Mouse (Mus musculus) liver, adult (tissue): ENCODE measurements around the gene Ccr7.

ENCODE experiments used
- GATA4 ChIP-seq: IDR thresholded peaks from 2 replicates; pipeline ENCODE4 v1.6.1; 2014; ENCODE audit warnings: mild to moderate bottlenecking, low read length; ENCODE audit not compliant: insufficient replicate concordance

Gene Ccr7

DNA sequence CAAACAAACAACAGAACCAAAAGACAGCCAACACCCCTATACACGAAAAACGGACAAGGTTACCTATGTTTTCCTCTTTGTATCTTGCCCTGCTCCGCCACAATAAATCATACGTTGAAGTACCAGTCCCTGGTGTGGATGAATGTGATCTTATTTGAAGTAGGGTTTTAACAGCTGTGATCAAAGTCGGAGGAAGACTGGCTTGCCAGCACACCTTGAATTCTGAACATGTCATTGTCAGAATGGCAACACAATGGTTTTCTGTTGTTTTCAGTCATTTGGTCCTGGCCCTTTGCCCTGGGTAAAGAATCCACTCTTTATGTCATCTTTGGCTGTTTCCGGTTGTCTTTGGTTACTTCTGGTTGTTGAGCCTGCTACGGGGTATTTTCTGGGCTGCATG, 35.9 kb downstream of the Ccr7 start:
- no peak for TF ChIP-seq GATA4

DNA sequence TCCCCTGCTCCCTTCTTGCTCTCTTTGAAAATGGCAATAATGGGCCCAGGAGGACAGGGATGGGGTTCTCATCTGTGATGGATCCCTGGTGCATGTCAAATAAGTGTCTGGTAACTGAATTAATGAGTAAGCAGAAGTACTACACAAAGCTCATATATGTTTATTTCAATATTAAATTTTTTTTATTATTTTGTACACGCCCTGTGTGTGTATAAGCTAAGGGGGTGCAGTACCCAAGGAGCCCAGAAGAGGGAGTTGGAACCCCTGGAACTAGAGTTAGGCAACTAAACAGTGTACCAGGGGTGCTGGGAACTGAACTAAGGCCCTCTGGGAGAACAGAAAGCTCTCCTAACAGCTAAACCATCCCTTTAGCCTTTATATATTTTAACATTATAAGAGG, 36.5 kb downstream of the Ccr7 start:
- no peak for TF ChIP-seq GATA4

DNA sequence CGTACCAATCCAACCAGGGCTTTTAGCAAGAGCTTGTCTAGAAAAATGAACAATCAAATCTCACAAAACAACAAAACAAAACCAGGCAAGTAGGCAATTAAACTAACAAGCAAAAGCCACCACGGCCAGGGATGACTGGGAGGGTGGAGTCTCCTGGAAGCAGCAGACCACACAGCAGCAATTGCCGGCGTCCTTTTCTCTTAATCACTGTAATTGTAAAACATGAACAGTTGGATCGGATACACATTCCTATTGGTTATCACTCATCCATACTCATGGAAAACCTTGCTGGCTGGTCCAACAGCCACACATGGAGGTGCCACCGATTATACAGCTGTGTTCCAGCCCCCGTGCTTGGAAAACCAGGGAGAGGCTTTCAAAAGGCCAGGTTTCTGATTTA, 37.0 kb downstream of the Ccr7 start:
- TF ChIP-seq GATA4 = no peak

DNA sequence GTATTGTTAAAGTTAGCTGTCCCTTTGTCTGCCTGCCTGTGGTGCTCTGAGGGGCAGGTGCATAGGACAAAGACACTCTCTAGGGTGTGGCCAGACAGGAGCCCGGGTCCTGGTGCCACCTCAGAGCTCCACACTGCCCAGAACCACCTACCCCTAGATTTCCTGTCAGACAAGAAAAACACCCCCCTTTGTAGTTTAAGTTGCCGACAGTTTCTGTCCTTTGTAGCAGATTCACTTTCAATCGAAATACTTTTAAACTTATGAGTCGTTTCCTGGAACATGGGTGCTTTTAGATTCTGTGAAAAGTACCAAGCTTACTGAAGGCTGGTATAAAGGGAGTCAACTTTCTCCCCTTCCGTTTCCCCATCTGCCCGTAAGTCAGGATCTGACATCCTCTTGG, 38.9 kb downstream of the Ccr7 start:
- TF ChIP-seq GATA4 = no peak

DNA sequence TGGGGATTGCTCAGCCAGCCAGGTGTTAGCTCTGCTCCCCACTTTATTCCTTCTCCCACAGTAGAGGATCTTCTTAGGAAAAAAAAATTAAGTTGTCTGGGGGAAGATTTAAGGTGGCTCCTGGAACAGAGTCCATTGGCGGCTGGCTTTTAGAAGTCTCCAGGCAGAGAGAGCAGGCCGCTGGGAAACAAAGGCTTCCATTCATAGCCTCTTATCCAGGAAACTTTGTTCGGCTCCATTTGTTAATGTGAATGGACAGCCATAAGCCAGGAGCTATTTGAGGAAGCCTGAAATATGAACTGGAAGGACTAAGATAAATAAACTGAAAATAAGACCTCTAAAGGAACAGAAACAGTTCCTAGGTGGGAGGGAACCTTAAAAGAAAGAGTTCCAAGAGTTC, 41.8 kb downstream of the Ccr7 start:
- no peak for TF ChIP-seq GATA4

DNA sequence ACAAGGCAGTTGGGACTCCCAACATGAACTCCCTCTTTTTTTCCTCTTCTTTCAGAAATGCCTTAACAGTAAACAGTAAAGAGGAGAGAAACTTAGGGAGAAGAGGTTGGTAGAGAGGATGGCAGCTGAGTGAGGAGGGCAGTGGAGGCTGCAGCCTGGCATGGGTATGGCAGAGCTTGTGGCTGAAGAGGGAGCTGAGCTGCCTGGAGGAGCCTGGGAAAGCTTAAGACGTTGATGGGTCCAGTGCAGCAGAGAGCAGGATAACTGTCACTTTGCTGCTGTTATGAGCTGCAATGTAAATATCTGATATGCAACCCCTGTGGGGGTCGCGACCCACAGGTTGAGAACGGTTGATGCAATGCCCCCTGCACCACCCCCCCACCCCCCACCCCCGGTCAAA, 42.2 kb downstream of the Ccr7 start:
- no peak for TF ChIP-seq GATA4

DNA sequence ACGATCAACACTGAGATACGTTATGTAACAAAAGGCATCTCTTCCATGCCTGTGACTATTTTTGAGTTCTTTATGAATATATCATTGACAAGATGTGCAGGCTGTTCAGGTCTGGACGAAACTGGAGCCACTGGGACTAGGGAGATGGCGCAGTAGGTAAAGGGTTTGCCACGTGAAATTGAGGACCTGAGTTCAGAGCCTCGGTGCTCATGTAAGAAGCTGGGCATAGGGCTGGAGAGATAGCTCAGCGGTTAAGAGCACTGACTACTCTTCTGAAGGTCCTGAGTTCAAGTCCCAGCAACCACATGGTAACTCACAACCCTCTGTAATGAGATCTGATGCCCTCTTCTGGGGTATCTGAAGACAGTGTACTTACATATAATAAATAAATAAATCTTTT, 43.2 kb downstream of the Ccr7 start:
- no peak for TF ChIP-seq GATA4

DNA sequence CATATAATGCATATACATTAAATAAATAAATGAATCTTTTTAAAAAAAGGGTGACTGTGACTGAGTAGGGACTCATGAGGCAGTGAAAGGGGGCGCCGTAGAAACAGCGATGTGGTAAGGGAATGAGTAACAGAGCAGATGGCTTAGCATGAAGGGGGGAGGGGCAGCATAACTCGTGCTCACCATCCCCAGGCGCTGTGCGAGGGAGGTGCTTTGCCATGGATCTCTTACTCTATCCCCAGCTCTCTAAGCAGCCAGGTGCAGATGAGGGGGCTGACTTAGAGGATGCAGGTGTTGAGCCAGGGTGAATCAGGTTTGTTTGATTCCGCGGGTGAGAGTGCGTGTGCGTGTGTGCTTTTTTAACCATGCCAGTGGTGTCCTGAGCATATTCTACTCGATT, 43.7 kb downstream of the Ccr7 start:
- TF ChIP-seq GATA4 = no peak

DNA sequence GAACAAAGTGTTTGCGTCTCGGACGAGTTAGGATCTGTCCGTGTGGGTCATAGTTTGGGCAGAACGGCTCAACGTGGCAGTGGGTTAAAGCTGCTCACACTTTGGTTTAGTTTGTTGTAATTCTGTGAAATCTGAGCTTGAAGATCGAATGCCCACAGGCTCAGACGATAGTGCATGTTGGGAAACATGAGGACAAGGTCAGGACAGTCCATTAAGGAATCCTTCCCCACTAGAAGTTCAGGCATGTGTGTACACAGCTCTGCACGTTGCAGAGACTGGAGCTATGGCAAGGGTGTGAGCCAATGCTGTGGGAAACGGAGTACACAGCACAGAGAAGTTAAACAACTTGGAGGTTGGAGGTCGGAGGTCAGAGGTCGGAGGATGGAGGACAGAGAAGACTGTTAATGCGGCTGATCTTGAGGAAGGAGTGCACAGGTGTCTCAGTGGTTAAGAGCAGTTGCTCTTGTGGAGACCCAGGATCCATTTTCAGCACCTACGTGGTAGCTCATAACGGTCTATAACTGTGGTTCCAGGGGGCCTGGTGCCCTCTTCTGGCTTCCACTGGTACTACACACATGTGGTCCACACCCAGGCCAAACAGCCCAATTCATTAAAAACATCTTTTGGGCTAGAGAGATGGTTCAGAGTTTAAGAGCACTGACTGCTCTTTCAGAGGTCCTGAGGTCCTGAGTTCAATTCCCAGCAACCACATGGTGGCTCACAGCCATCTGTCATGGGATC, 44.3 kb downstream of the Ccr7 start:
- no peak for TF ChIP-seq GATA4

DNA sequence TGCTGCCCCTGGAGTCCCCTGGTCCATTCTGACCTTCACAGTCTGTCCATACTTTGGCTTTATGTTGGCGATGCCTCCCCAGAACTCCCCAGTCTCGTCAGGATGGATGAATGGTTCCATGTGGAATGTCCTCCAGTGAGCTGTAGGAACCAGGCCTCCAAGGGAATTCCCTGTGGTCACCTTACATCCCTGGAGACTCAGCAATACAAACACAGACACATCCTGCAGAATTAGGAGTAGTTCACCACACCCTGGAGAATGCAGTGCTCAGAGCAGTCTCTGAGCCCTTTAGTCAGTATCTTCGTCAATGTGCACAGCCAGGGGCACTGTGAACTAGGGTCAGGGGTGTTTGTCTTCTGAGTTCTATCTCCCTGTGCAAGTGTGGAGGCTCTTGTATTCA, 46.6 kb downstream of the Ccr7 start:
- no peak for TF ChIP-seq GATA4

DNA sequence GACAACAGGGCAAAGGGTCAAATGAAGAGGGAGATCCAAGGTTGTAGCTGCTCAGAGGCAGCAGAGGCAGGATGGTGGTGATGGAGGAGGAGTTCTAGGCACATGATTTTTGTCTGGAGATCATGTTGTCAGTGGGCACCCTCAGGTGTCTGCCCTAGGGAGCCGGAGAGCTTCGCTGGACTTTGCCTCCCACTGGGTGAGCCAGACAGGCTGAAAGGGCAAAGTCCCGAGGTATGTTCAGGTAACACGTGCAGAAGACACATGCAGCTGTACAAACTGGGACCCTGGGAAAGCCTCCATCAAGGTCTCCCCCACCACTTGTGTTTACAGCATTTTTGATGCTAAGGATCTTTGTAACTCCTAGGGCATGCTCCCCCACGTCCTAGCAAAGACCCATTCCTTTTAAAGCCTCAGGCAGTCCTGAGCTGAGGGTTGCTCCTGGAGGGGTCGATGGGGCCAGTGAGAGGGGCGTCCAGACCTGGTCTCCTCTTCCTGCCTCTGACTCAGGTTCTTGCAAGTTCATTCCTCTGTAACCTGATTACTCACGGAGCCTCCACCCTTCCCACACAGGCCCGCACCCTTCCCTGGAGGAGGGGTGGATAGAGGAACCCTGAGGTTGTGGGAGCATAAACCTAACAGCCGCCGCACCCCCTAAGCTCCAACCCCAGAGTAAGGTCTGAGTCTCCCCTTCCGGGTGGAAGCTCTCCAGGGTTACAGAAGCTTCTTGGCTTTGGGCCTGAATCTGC, 48.7 kb downstream of the Ccr7 start:
- no peak for TF ChIP-seq GATA4

DNA sequence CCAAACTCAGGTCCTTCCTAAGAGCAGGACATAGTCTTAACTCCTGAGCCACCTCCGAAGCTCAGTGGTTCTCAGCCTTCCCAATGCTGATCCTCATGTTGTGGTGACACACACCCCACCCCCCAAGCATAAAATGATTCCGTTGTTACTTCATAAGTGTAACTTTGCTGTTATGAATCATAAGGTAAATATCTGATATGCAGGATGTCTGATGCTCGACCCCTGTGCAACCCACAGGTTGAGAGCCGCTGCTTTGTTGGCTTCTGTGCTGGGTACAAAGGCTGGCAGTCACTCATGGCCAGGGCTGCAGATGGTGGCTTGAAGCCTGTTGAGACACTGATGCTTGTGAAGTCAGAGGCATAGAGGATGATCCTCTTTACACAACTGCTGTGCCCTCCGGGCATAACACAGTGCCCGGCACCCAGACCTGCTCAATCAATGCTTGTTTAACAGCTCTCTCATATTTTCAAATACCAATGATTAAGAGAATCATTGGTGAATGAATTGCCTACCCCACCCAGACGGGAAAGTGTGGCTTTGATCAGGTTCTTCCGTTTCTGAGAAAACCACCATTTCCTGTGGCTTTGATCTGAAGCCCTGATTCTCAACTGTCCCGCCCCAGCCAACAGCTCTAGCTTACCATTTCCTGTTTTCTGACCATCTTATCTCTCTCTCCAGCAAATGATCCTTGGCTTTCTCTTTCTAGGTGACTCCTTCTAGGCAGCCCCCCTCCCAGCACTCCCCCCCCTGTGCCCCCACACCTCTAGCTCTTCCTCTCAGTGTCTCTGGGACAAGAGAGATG, 50.1 kb downstream of the Ccr7 start:
- no peak for TF ChIP-seq GATA4

DNA sequence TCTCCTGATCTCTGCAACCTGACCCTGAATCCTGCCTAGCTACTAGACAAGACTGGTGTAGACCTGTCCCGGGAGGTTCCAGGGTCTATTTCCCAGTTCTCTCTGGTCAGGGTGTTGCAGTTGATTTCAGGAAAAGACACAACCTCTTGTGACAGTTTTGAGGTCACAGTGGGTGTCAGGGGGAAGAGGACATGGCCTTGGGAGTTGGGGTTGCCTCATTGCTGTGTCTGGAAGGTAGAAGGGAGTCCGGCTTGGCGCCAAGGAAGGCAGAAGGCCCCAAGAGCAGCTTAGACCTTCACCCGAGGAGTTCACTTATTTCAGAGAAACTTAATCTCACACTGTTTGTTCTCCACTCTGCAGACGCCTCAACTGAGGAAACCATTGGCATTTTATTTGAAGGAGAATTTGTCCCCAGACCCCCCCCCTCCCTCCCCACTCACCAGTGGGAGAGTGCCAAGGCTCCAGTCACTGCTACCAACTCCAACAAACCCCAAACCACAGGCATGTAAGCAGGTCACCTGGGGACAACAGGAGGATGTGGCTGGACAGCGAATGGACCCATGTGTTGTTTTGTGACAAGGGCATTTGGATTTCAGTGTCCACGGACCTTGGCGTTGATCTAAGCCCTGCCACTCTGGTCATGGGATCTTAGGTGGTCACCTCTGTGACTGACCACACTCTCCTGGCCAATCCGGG, 52.2 kb downstream of the Ccr7 start:
- no peak for TF ChIP-seq GATA4

DNA sequence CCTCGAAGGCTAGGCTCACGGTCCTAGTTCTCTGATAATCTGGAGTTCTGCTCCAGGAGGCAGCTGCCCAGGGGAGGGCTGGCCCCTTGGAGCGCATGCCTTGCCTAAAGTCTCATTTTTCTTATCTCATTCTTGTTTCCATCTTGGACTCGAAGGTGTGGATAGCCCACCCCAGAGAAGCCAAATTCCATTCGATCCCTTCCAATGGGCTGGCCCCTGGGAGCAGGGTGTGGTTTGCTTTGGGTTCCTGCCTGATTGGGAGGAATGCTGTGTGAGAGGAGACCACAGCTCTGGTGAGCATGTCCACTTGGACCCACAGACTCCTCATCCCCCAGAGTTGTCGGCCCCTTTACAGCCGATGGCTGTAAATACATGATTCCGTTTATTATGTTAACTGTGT, 53.2 kb downstream of the Ccr7 start:
- TF ChIP-seq GATA4 = no peak

DNA sequence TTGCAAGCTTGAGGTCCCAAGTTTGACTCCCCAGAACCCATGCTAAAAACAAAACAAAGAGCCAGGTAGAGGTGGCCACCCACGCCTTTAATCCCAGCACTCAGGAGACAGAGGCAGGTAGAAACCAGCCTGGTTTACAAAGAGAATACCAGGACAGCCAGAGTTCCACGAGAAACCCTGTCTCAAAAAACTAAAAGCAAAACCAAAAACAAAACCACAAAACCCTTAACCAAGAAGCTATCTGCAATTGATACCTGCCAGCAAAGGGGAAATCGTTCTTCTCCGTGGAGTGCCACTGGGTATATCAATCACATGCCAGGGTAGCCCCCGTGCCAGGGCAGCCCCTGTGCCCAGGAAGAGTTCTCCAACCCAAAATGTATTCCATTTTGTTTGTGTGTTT, 54.7 kb downstream of the Ccr7 start:
- no peak for TF ChIP-seq GATA4

DNA sequence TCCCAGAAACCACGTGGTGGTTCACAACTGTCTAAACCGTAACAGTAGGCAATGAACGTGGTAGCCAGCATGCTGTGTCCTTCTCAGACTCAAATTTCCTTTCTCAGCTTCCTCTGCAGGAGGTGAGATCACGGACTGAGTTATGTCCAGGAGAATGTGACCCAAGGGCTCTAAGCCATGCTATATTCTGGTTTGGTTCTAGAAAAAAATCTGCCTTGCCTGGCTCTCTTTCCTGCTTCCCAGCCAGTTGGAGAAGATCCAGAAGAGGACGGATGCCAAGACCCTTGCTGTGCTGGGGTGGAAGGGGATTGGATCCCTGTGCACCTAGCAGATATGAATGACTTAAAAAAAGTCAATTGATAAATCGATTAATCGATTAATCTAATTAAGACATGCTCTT, 55.4 kb downstream of the Ccr7 start:
- no peak for TF ChIP-seq GATA4

DNA sequence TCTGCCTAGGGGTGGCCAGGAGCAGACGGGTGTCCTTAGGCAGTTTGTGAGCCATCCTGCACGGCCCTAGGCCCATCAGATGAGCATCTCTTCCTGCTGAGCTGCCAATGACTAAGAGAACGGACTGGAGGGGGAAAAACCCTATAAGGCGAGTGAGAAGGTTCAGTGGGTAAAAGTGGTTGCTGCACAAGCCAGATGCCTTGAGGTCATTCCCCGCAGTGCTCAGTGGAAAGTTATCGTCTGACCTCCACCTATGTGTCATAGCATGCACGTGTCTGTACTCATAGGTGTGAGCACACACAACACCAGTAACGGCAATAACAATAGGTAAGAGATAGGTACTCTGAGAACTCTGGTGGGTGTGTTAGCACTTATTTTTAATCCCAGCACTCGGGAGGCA, 56.0 kb downstream of the Ccr7 start:
- no peak for TF ChIP-seq GATA4
